ENCODE assay signal across 12 mouse cellular contexts in genomic region chr13:114791511-114791910, GRCm38 (mm10). TPM values are rescaled to one million over a fixed set of nuclear protein-coding genes. Genes with fewer than 3 reads are reported as not detected.
DNase-seq lines count a peak whose midpoint lies in the region; ATAC-seq and TF ChIP-seq lines count a peak whose summit lies in the region.
"Had no signal": no experiment of that assay in that cellular context is flagged by ENCODE, and none has a peak within 500 bp of the region (broad histone marks: within the 10 kb centered on the region; RNA-seq: fewer than 3 reads in every experiment).

No protein-coding gene starts in this region.

- H3K27me3 ChIP-seq in intestine, postnatal 0 days (replicated peaks; ENCODE audit: control insufficient read depth, insufficient read depth, low read length) = no peaks in the 10 kb centered on the region
- H3K27me3 ChIP-seq in intestine, embryonic 15.5 days (replicated peaks) = no peaks in the 10 kb centered on the region
- H3K27me3 ChIP-seq in cerebellum, adult 2 months (ENCODE audit: control insufficient read depth, insufficient read depth, low read length) = no peaks in the 10 kb centered on the region
- H3K27me3 ChIP-seq: hindbrain, embryonic 15.5 days; neural tube, embryonic 13.5 days had no signal

- no peak overlapping the region for H3K4me3 ChIP-seq in intestine, postnatal 0 days (ENCODE audit: low read depth, low read length)
- H3K4me3 ChIP-seq in intestine, embryonic 15.5 days (replicated peaks) = no peak overlapping the region
- H3K4me3 ChIP-seq in cerebellum, adult 2 months (replicated peaks; ENCODE audit: insufficient read depth, low read depth, low read length) = no peak overlapping the region
- H3K4me3 ChIP-seq: hindbrain, embryonic 15.5 days; neural tube, embryonic 13.5 days had no signal

- no peak overlapping the region for H3K4me2 ChIP-seq in intestine, postnatal 0 days (replicated peaks; ENCODE audit: low read depth)
- no peak overlapping the region for H3K4me2 ChIP-seq in intestine, embryonic 15.5 days (replicated peaks)
- H3K4me2 ChIP-seq: hindbrain, embryonic 15.5 days; neural tube, embryonic 13.5 days had no signal

- no peak for TF ChIP-seq POLR2A in cerebellum, adult 2 months (IDR thresholded peaks at IDR 0.05; ENCODE audit: borderline replicate concordance, insufficient read depth, low read length)

- H3K4me1 ChIP-seq in intestine, postnatal 0 days (replicated peaks; ENCODE audit: control insufficient read depth, insufficient read depth, low read length) = no peaks in the 10 kb centered on the region
- no peaks in the 10 kb centered on the region for H3K4me1 ChIP-seq in intestine, embryonic 15.5 days (replicated peaks)
- no peaks in the 10 kb centered on the region for H3K4me1 ChIP-seq in cerebellum, adult 2 months (ENCODE audit: control insufficient read depth, insufficient read depth, low read length)
- H3K4me1 ChIP-seq: hindbrain, embryonic 15.5 days; neural tube, embryonic 13.5 days had no signal

- peak; percentile 45 for DNase-seq in adrenal gland, postnatal 10 days
- no peak for DNase-seq in adrenal gland, adult 8-10 months
- peak; percentile 13 to 45 for DNase-seq in right cerebral cortex, adult 2 months (ENCODE audit: low spot score in 2 of 2)
- DNase-seq in right cerebral cortex, postnatal 25 days = no peak
- peak; percentile 41 for DNase-seq in retina, postnatal 1 day
- DNase-seq in cerebellum, adult 2 months = no peak
- DNase-seq: thymus, postnatal 36 days had no signal

- H3K36me3 ChIP-seq in intestine, postnatal 0 days (ENCODE audit: control insufficient read depth, insufficient read depth) = no peaks in the 10 kb centered on the region
- no peaks in the 10 kb centered on the region for H3K36me3 ChIP-seq in intestine, embryonic 15.5 days
- H3K36me3 ChIP-seq: hindbrain, embryonic 15.5 days; neural tube, embryonic 13.5 days had no signal

- H3K9me3 ChIP-seq in intestine, postnatal 0 days (ENCODE audit: control insufficient read depth) = no peaks in the 10 kb centered on the region
- H3K9me3 ChIP-seq in intestine, embryonic 15.5 days = no peaks in the 10 kb centered on the region
- H3K9me3 ChIP-seq: hindbrain, embryonic 15.5 days; neural tube, embryonic 13.5 days had no signal

- no peak overlapping the region for H3K9ac ChIP-seq in intestine, postnatal 0 days (ENCODE audit: low read depth, low read length)
- no peak overlapping the region for H3K9ac ChIP-seq in intestine, embryonic 15.5 days
- H3K9ac ChIP-seq: hindbrain, embryonic 15.5 days; liver, embryonic 14.5 days; neural tube, embryonic 13.5 days had no signal

- 78% methylated on average over 1 of the region's 1 CpGs for WGBS in intestine, postnatal 0 days
- 76% methylated on average over 1 of the region's 1 CpGs for WGBS in intestine, embryonic 15.5 days
- WGBS in cerebellum, adult 2 months = 75% methylated on average over 1 of the region's 1 CpGs

- H3K27ac ChIP-seq in intestine, postnatal 0 days (ENCODE audit: low read depth, low read length) = no peak overlapping the region
- no peak overlapping the region for H3K27ac ChIP-seq in intestine, embryonic 15.5 days
- H3K27ac ChIP-seq in cerebellum, adult 2 months (ENCODE audit: insufficient read depth, low read length) = no peak overlapping the region
- H3K27ac ChIP-seq: hindbrain, embryonic 15.5 days; liver, embryonic 14.5 days; neural tube, embryonic 13.5 days had no signal

- no peak for ATAC-seq in intestine, postnatal 0 days
- no peak for ATAC-seq in intestine, embryonic 15.5 days

- peak; percentile 58 for TF ChIP-seq CTCF in intestine, postnatal 0 days (IDR thresholded peaks at IDR 0.05; ENCODE audit: low read depth)
- no peak for TF ChIP-seq CTCF in cerebellum, adult 2 months (IDR thresholded peaks at IDR 0.05; ENCODE audit: borderline replicate concordance, insufficient read depth, low read depth, low read length)

RNA-seq across cellular contexts. Expression of gene Mocs2, which starts 26.5 kb away (rescaled TPM):
- 100 to 1,000 TPM; 162 to 183 TPM for total RNA-seq in adrenal gland, postnatal 10 days (2021)
- total RNA-seq in adrenal gland, adult 8-10 months (2022) = 100 to 1,000 TPM; 131 to 185 (median 157) TPM
- 215 and 221 TPM in 2 replicates for polyA plus RNA-seq in intestine, postnatal 0 days (2015; fragmentation: Nextera tagmentation; extraction: Ambion mirVana)
- 104 TPM in 2 replicates for polyA plus RNA-seq in intestine, embryonic 15.5 days (2015; fragmentation: Nextera tagmentation; extraction: Ambion mirVana)
- polyA plus RNA-seq in cerebellum, adult 2 months (2012; rRNA removed) = 84.4 and 91.4 TPM in 2 replicates

Comparison
In these comparisons a context has a peak if more than half of its experiments do, and no peak if none do; other contexts are left out.
1. DNase-seq: peak in adrenal gland, postnatal 10 days (single experiment), right cerebral cortex, adult 2 months (2 of 2) and retina, postnatal 1 day (single experiment); none in adrenal gland, adult 8-10 months (single experiment), right cerebral cortex, postnatal 25 days (single experiment) and cerebellum, adult 2 months (0 of 2).